Mouse (Mus musculus) lung, embryonic 16.5 days (tissue): Measurements from ENCODE around the gene Notch1. TPM values are rescaled to one million over a fixed set of nuclear protein-coding genes. Genes with fewer than 3 reads are reported as not detected.

Source experiments
- ATAC-seq: fragments of 200-750 bp; cut with Nextera tagmentation; 2 replicates; pipeline ENCODE4 v1.8.0; 2017; ENCODE audit warnings: low read depth, mild to moderate bottlenecking, moderate library complexity
- H3K27ac ChIP-seq: fragments of 300-500 bp; sonication (generic); 2 replicates; pipeline ENCODE4 v1.5.1; 2014; ENCODE audit warnings: mild to moderate bottlenecking, control low read depth, low read length
- H3K27me3 ChIP-seq: fragments of 300-500 bp; sonication (generic); 2 replicates; pipeline ENCODE4 v1.6.1; 2014; ENCODE audit warnings: low read depth, low read length, mixed read lengths; ENCODE audit not compliant: control insufficient read depth, insufficient read depth
- H3K36me3 ChIP-seq: fragments of 300-500 bp; sonication (generic); 2 replicates; pipeline ENCODE4 v1.6.1; 2014; ENCODE audit warnings: low read length; ENCODE audit not compliant: control insufficient read depth, insufficient read depth
- H3K4me1 ChIP-seq: fragments of 300-500 bp; sonication (generic); replicated peaks from 2 replicates; pipeline ENCODE4 v1.6.1; 2014; ENCODE audit warnings: low read length, mixed read lengths; ENCODE audit not compliant: control insufficient read depth, insufficient read depth
- H3K4me2 ChIP-seq: fragments of 300-500 bp; sonication (generic); 2 replicates; pipeline ENCODE4 v1.6.1; 2014; ENCODE audit warnings: low read depth, low read length, control low read depth
- H3K4me3 ChIP-seq: fragments of 300-500 bp; sonication (generic); 2 replicates; pipeline ENCODE4 v1.5.1; 2014; ENCODE audit warnings: mild to moderate bottlenecking, low read length, control low read depth
- H3K9ac ChIP-seq: fragments of 300-500 bp; sonication (generic); 2 replicates; pipeline ENCODE4 v1.6.1; 2014; ENCODE audit warnings: low read length, control low read depth
- H3K9me3 ChIP-seq: fragments of 300-500 bp; sonication (generic); 2 replicates; pipeline ENCODE4 v1.6.1; 2016; ENCODE audit warnings: low read length; ENCODE audit not compliant: control insufficient read depth
- WGBS: fragments of 180-500 bp; shearing (Covaris S2); extraction: QIAGEN DNeasy Blood & Tissue Kit; methylation state at CpG from one replicate; pipeline ENCODE4 v1.1.7; 2014; 5-methylcytosine and 5-hydroxymethylcytosine counted together
- polyA plus RNA-seq: library from polyadenylated mRNA; unstranded; fragments of >200 nt; fragmentation: Nextera tagmentation; extraction: Ambion mirVana; gene quantifications from 2 replicates; pipeline ENCODE4 v1.2.1, GENCODE M21; 2015

Gene Notch1
- polyA plus RNA-seq, 1 experiment from 2014 or later = 20.5 TPM

DNA sequence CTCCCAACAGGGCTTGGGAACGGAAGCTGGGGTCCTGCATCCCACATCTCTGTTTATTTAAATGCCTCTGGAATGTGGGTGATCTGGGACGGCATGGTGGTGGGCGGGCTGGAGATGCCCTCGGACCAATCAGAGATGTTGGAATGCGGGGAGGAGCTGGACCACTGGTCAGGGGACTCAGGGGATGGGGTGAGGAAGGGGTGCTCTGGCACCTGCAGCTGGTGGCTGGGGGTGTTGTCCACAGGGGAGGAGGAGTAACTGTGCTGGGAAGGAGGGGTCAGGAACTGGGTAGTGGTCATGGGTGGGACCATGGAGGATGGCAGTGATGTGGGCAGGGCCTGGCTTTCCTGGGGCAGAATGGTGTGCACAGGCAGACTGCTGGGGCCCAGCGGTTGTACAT is 57.0 kb downstream of the Notch1 start:
- Histone ChIP-seq H3K9me3 (no peaks in the 10 kb centered on the region), H3K27me3 (no peaks in the 10 kb centered on the region), H3K4me3 (no peak overlapping the region), H3K9ac (no peak overlapping the region), H3K4me2 (no peak overlapping the region), H3K36me3 (peaks cover 39% of the 10 kb centered on the region), H3K4me1 (peaks cover 26% of the 10 kb centered on the region), H3K27ac (peak overlapping the region; percentile 43)
- 29% methylated on average over 6 of the region's 6 CpGs for WGBS
- peak; percentile 51 for ATAC-seq

DNA sequence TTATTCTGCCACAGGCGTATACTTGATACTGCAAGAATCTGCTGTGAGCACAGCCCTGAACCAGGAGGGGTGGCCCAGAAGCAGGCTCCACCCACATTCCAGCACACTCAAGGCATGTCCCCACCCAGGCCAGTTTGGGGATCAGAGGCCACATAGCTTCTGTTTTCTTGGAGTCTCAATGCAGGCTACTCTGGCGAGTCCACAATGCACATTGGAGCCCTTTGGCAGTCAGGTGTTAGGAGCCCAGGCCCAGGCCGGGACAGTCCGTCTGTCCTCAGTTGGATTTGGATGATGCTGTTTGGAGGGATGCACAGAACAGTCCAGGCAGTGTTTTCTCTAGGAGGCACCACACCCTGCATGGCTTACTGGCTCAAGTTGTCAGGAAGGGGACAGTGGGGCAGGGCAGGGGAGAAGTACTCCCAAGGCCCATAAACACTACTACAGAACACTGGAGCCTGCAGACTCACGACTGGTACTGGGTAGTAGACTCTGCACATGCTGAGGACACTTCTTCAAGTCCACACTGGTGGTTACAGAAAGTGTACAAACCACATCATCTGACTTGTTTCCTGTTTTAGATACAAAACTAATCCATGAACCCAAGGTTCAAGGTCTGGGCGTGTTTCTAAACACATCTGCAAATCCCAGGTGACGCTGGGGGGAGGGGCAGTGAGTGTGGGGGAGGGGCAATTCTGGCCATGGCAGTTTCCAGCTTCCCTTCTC is 57.9 kb downstream of the Notch1 start:
- peak; percentile 86 for ATAC-seq
- no peak overlapping the region for H3K9ac ChIP-seq
- no peak overlapping the region for H3K4me3 ChIP-seq
- H3K4me2 ChIP-seq = no peak overlapping the region
- peaks cover 31% of the 10 kb centered on the region for H3K36me3 ChIP-seq
- WGBS = 23% methylated on average over 7 of the region's 7 CpGs
- peak overlapping the region; percentile 75 for H3K27ac ChIP-seq
- no peaks in the 10 kb centered on the region for H3K9me3 ChIP-seq
- peaks cover 26% of the 10 kb centered on the region for H3K4me1 ChIP-seq
- no peaks in the 10 kb centered on the region for H3K27me3 ChIP-seq

DNA sequence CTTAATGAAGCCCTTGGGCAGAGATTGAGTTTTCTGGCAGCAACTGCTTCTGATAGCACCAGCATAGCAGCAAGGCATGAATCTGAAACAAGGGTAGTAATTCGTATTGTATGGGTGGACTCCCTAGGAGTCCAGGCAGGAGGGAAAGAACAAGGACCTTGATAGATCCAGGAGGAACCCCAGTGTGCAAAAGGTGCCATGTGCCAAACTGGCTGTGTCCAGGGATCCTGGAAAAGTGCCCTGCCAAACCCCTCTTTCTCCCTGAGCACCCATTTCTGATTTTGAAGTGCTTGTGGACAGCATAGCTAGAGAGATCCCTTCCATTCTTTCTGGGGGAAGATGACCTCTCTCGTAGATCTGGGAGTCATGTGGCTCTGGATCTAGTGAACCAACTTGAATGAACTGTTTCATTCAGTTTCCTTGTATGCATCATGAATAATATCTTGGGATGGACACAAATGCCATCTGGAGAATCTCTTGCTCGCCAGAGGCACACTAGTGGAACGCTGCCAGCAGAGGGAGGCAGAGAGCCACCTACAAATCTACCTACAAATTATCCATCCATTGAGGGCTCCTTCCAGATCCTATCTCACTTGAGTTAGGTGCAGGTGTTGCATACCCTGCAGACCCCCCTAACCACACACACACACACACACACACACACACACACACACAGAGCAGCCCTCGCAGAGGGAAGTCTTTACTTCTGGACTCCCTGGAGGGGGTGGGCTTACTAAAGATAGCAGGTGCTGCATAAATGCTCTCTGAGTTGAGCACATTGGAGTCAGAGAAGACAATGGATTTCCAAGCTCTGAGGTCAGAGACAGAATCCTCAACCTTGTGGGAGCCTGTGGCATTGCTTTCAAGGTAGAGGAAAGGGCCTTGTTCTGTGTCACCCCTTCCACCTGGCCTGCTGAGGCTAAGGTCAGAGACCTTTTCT is 67.1 kb downstream of the Notch1 start:
- 21% methylated on average over 5 of the region's 5 CpGs for WGBS

DNA sequence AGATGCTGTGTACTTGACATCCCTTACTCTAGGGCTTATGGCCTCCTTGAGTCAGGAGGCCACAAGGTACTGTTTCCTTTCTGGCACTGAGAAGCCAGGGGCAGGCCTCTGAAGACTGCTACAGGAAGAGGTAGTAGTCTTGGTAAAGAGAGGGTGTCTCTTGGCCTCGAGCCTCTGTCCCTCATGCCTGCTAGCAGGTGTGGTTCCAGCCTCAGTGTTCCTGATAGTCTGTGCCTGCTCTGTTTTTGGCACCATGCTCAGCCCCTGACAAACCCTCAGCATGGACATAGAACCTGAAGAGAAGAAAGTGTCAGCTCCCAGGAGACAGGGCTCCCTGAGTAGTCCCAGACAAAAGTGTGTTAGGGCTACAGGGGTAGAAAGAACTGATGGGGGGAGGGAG is 69.0 kb downstream of the Notch1 start:
- no peak for ATAC-seq
- Histone ChIP-seq H3K9ac (no peak overlapping the region), H3K27ac (no peak overlapping the region), H3K27me3 (no peaks in the 10 kb centered on the region), H3K4me2 (no peak overlapping the region), H3K36me3 (no peaks in the 10 kb centered on the region), H3K4me1 (peaks cover 17% of the 10 kb centered on the region), H3K9me3 (no peaks in the 10 kb centered on the region), H3K4me3 (no peak overlapping the region)
- WGBS = 70% methylated on average over 1 of the region's 1 CpGs

More for the DNA sequence above, 67.1 kb downstream of the Notch1 start:
- peaks cover 8% of the 10 kb centered on the region for H3K4me1 ChIP-seq
- no peaks in the 10 kb centered on the region for H3K27me3 ChIP-seq
- no peaks in the 10 kb centered on the region for H3K9me3 ChIP-seq
- no peak overlapping the region for H3K27ac ChIP-seq
- H3K4me3 ChIP-seq = no peak overlapping the region
- ATAC-seq = no peak
- no peak overlapping the region for H3K4me2 ChIP-seq
- H3K9ac ChIP-seq = no peak overlapping the region
- H3K36me3 ChIP-seq = no peaks in the 10 kb centered on the region

DNA sequence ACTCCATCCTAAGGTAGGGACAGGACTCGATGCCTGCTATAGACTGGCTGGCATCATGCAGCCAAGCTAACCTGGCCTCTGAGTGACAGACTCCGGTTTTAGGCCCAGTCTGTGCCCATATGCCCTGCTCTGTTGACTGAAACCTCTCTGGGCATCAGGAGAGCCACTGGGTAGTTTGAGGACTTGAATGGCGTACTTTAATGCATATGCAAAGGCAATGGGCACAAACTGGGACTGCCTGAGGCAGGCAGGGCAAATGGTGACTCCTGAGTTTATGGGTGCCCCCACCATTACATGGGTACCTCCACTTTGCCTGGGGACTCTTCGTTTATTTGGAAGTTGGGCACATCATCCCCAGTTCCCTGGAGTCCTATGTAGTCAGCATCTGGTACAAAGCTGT is 69.8 kb downstream of the Notch1 start:
- 68% methylated on average over 4 of the region's 4 CpGs for WGBS
- no peak for ATAC-seq
- Histone ChIP-seq H3K4me2 (peak overlapping the region; percentile 77), H3K4me3 (peak overlapping the region; percentile 56), H3K4me1 (peaks cover 17% of the 10 kb centered on the region), H3K9ac (peak overlapping the region; percentile 68), H3K36me3 (no peaks in the 10 kb centered on the region), H3K27me3 (no peaks in the 10 kb centered on the region), H3K9me3 (no peaks in the 10 kb centered on the region), H3K27ac (peak overlapping the region; percentile 83; the same call in 1 of the 2 replicates)

DNA sequence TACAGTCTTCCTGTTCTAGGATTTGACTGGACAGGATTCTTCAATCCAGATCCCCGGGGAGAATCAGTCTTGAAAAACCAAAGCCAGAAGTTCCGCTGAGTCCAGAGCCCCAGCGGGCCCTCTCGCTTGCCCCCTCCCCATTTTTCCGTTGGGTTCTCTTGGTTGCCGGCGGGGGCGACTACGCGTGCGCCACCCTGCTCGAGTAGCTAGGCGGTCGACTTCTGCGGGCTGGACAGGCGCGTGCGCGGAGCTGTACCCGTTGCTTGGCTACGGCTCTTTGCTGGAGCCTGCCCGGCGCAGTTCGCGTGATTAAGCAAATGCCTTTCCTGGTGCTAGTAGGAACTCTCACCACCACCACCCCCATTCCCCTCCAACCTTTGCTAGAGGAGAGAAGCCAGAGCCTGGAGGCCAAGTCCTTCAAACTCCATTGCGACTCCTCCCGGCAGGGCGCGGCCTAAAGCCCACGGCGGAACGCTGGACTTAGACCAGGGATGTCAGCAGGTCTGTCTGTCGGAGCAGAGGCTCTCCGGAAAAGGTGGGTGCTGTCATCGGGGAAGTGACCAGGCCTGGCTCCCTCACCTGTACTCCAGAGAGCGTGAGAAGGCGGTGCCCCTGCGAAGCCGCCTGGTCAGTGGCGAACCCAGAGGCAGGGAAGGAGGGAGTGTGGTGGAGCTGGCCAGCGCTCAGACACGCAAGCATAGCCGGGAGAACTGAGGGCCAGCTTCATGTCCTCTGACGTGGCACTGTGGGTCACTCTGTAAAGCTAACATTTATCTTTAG is 70.6 kb downstream of the Notch1 start:
- peak overlapping the region; percentile 68 for H3K9ac ChIP-seq
- under 1% methylated on average over 44 of the region's 44 CpGs for WGBS
- H3K4me3 ChIP-seq = peak overlapping the region; percentile 56
- H3K4me1 ChIP-seq = peaks cover 17% of the 10 kb centered on the region
- no peaks in the 10 kb centered on the region for H3K9me3 ChIP-seq
- H3K4me2 ChIP-seq = peak overlapping the region; percentile 77
- no peaks in the 10 kb centered on the region for H3K27me3 ChIP-seq
- peak; percentile 90 for ATAC-seq
- peak overlapping the region; percentile 83 for H3K27ac ChIP-seq
- H3K36me3 ChIP-seq = peaks cover 6% of the 10 kb centered on the region

DNA sequence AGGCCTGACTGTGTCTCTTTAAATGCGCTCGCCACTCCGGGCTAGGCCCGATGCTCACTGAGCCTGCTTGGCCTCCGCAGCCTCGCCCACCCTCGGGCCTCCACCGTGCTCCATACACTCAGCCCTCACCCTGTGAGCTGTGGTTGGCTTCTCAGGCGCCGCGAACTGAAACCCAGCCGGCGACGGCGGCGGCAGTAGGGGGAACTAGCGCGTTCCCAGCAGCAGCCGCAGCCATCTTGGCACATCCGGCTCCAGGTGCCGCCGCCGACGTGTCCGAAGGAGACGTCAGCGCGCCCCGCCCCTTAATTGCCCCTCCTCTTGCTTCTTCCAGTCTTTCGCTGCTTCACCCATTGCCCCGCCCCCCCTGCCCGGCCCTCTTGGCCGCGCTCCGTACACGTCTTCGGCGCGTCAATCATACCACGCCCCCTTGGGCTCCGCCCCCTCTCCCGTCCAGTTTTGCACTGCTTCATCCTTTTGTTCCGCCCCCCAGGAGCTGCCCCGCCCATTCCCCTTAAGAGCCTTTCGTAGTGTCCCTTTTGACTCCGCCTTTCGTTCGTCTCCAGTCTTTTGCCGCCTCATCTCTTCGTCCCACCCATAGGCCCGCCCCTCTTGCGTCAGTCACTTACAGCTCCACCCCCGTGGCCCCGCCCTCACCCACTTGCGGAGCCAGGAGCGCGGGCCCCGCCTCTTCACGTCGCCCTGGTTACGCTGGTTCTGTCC is 71.4 kb downstream of the Notch1 start, which contains the start of gene Sec16a:
Sec16a (minus strand) TSS at position 271 of the 720 bp plus-strand sequence.
- peaks cover 17% of the 10 kb centered on the region for H3K4me1 ChIP-seq
- peak within 1 kb of the TSS; percentile 77 for H3K4me2 ChIP-seq
- H3K36me3 ChIP-seq = peaks cover 14% of the 10 kb centered on the region
- H3K27ac ChIP-seq = peak within 1 kb of the TSS; percentile 89
- H3K27me3 ChIP-seq = no peaks in the 10 kb centered on the region
- ATAC-seq = peak; percentile 94
- H3K4me3 ChIP-seq = peak within 1 kb of the TSS; percentile 89
- H3K9me3 ChIP-seq = no peaks in the 10 kb centered on the region
- H3K9ac ChIP-seq = peak within 1 kb of the TSS; percentile 93
- under 1% methylated on average over 60 of the region's 61 CpGs for whole genome bisulfite sequencing

DNA sequence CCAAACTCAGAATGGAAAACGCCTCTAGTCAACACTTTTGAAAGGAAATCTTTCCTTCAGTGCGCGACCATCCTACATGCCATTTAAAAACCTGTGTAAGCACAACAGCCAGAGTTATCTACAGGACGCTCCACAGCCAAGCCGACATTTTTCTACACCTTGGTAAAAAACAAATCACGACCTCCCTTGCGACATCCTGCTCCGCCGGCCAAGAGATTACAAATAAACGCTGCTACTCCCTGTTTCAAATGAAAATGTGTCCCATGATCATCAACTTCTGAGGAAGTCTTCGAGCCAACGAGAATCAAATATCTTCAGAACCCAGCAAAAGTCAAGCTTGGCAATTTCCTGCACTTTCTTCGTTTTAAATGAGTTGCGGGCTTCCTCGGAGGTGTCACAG is 72.1 kb downstream of the Notch1 start:
- Histone ChIP-seq H3K9ac (peak overlapping the region; percentile 93), H3K4me3 (peak overlapping the region; percentile 89), H3K27me3 (no peaks in the 10 kb centered on the region), H3K27ac (peak overlapping the region; percentile 89), H3K4me2 (peak overlapping the region; percentile 59), H3K9me3 (no peaks in the 10 kb centered on the region), H3K36me3 (peaks cover 21% of the 10 kb centered on the region), H3K4me1 (peaks cover 17% of the 10 kb centered on the region)
- ATAC-seq = no peak
- under 1% methylated on average over 15 of the region's 15 CpGs for WGBS
